Mouse (Mus musculus) kidney, adult 2 months (tissue): ENCODE measurements around the gene Lars2.

ENCODE experiments used
- CTCF ChIP-seq: fragments of 200-500 bp; conservative IDR thresholded peaks from 2 replicates; pipeline ENCODE4 v1.5.1; 2011; ENCODE audit warnings: low read depth, mild to moderate bottlenecking, control low read depth, low read length, moderate library complexity, mixed read lengths; ENCODE audit not compliant: insufficient read depth, insufficient read length
- POLR2A ChIP-seq: fragments of 200-500 bp; IDR thresholded peaks from one replicate; pipeline ENCODE4 v1.6.1; 2011; ENCODE audit warnings: low read depth, low read length, control low read depth

- TF ChIP-seq CTCF = no peak
- peak; percentile 36 for TF ChIP-seq POLR2A
These were observed at the start of gene Lars2 for GRCm38 (mm10) chr9:123366708-123367385.
